Mouse (Mus musculus): ENCODE measurements at regions not wholly inside any gene's neighbourhood (a gene's known extent, or its start where the extent isn't known, plus 50 kb on each side); places are given as distances from the start of the nearest gene placed in this dataset.
A peak's percentile ranks its signal among the peaks of the same experiment; 100 is the strongest.

- intact Hi-C loops (cut with DNase I) = no loop called here
- DNase-seq = no peak
Measured at GRCm38 (mm10) chr12:16477572-16477971, 133.2 kb downstream of the Lpin1 start.

GRCm38 (mm10) chr12:16474361-16475080, 136.2 kb downstream of the Lpin1 start:
- DNase-seq = peak; percentile 7 to 9
- intact Hi-C loops (cut with DNase I) = no loop called here

GRCm38 (mm10) chr12:16457419-16457818, 153.3 kb downstream of the Lpin1 start:
- intact Hi-C loops (cut with DNase I) = no loop called here
- DNase-seq = no peak

GRCm38 (mm10) chr12:16450771-16451435, 159.9 kb downstream of the Lpin1 start:
- intact Hi-C loops (cut with DNase I) = no loop called here
- DNase-seq = peak in 1 of 2 experiments; percentile 5

GRCm38 (mm10) chr12:16438717-16439116, 172.0 kb downstream of the Lpin1 start:
- DNase-seq = no peak
- intact Hi-C loops (cut with DNase I) = no loop called here

- intact Hi-C loops (cut with DNase I) = no loop called here
- DNase-seq = no peak
Measured at GRCm38 (mm10) chr12:16436961-16437360, 173.8 kb downstream of the Lpin1 start.

- intact Hi-C loops (cut with DNase I) = no loop called here
- no peak for DNase-seq
Measured at GRCm38 (mm10) chr12:16436255-16436654, 174.5 kb downstream of the Lpin1 start.

- intact Hi-C loops (cut with DNase I) = no loop called here
- peak in 1 of 2 experiments; percentile 14 for DNase-seq
Measured at GRCm38 (mm10) chr12:16434739-16435138, 176.0 kb downstream of the Lpin1 start.

GRCm38 (mm10) chr12:16434225-16434624, 176.5 kb downstream of the Lpin1 start:
- intact Hi-C loops (cut with DNase I) = no loop called here
- DNase-seq = no peak

- intact Hi-C loops (cut with DNase I) = no loop called here
- DNase-seq = no peak
Measured at GRCm38 (mm10) chr12:16425980-16426379, 184.8 kb downstream of the Lpin1 start.

- no peak for DNase-seq
- intact Hi-C loops (cut with DNase I) = no loop called here
Measured at GRCm38 (mm10) chr12:16424526-16424925, 186.2 kb downstream of the Lpin1 start.

GRCm38 (mm10) chr12:16395720-16396119, 215.0 kb downstream of the Lpin1 start:
- intact Hi-C loops (cut with DNase I) = no loop called here
- DNase-seq = no peak

GRCm38 (mm10) chr12:16392851-16393250, 217.9 kb downstream of the Lpin1 start:
- intact Hi-C loops (cut with DNase I) = no loop called here

GRCm38 (mm10) chr12:16391630-16392269, 219.0 kb downstream of the Lpin1 start:
- intact Hi-C loops (cut with DNase I) = no loop called here
- peak; percentile 27 to 39 for DNase-seq

More at GRCm38 (mm10) chr12:16392851-16393250, 217.9 kb downstream of the Lpin1 start:
- no peak for DNase-seq

GRCm38 (mm10) chr12:16391163-16391562, 219.6 kb downstream of the Lpin1 start:
- intact Hi-C loops (cut with DNase I) = no loop called here

GRCm38 (mm10) chr12:16387035-16387434, 223.7 kb downstream of the Lpin1 start:
- no peak for DNase-seq
- intact Hi-C loops (cut with DNase I) = no loop called here

More at GRCm38 (mm10) chr12:16391163-16391562, 219.6 kb downstream of the Lpin1 start:
- DNase-seq = no peak

GRCm38 (mm10) chr12:16384396-16384795, 226.4 kb downstream of the Lpin1 start:
- no peak for DNase-seq
- intact Hi-C loops (cut with DNase I) = no loop called here

GRCm38 (mm10) chr12:16383499-16383935, 227.2 kb downstream of the Lpin1 start:
- no peak for DNase-seq
- intact Hi-C loops (cut with DNase I) = no loop called here

GRCm38 (mm10) chr12:16382417-16382988, 228.3 kb downstream of the Lpin1 start:
- intact Hi-C loops (cut with DNase I) = no loop called here
- no peak for DNase-seq

- no peak for DNase-seq
- intact Hi-C loops (cut with DNase I) = no loop called here
Measured at GRCm38 (mm10) chr12:16381026-16381425, 229.7 kb downstream of the Lpin1 start.

- intact Hi-C loops (cut with DNase I) = no loop called here
- DNase-seq = peak; percentile 47 to 48
Measured at GRCm38 (mm10) chr12:16380346-16380745, 230.4 kb downstream of the Lpin1 start.
